Mouse (Mus musculus) myocyte (in vitro differentiated cells): ENCODE results near the gene Cdc42se1. TPM values are rescaled to one million over a fixed set of nuclear protein-coding genes. Genes with fewer than 3 reads are reported as not detected.

Source experiments
- H3K27me3 ChIP-seq: one replicate; pipeline ENCODE4 v1.6.1; 2011; ENCODE audit not compliant: control insufficient read depth, insufficient read depth, insufficient read length
- H3K36me3 ChIP-seq: one replicate; pipeline ENCODE4 v1.6.1; 2011; ENCODE audit not compliant: control insufficient read depth, insufficient read depth
- H3K4me2 ChIP-seq: one replicate; pipeline ENCODE4 v1.6.1; 2011; ENCODE audit warnings: low read depth, control low read depth
- H3K4me3 ChIP-seq: one replicate; pipeline ENCODE4 v1.5.1; 2011; ENCODE audit warnings: mild to moderate bottlenecking, control low read depth, moderate library complexity
- H3K79me2 ChIP-seq: one replicate; pipeline ENCODE4 v1.6.1; 2011; ENCODE audit not compliant: control insufficient read depth, insufficient read depth
- H3ac ChIP-seq: one replicate; pipeline ENCODE4 v1.6.1; 2011; ENCODE audit not compliant: control insufficient read depth, insufficient read length
- CEBPB ChIP-seq: IDR thresholded peaks from 2 replicates; pipeline ENCODE4 v1.6.1; 2011; ENCODE audit warnings: mild to moderate bottlenecking, moderate library complexity; ENCODE audit not compliant: poor library complexity, insufficient read depth, severe bottlenecking
- E2F4 ChIP-seq: IDR thresholded peaks from one replicate; pipeline ENCODE4 v1.6.1; 2011; ENCODE audit warnings: mild to moderate bottlenecking, control low read depth, moderate library complexity; ENCODE audit not compliant: insufficient read depth
- MAX ChIP-seq: IDR thresholded peaks from one replicate; pipeline ENCODE4 v1.6.1; 2011; ENCODE audit warnings: low read depth, mild to moderate bottlenecking, control low read depth
- MYOD1 ChIP-seq, 3 experiments: IDR thresholded peaks; one replicate each; pipeline ENCODE4 v1.6.1; 2011; ENCODE audit warnings: control low read depth in 2 of 3, low read depth in 2 of 3, mild to moderate bottlenecking in 2 of 3, moderate library complexity in 1 of 3; ENCODE audit not compliant: insufficient read length in 2 of 3, control insufficient read depth in 1 of 3
- MYOG ChIP-seq, 3 experiments: IDR thresholded peaks; one replicate each; pipeline ENCODE4 v1.6.1; 2011; ENCODE audit warnings: control low read depth in 2 of 3, low read depth in 2 of 3, mild to moderate bottlenecking in 2 of 3; ENCODE audit not compliant: insufficient read length in 2 of 3, control insufficient read depth in 1 of 3, insufficient read depth in 1 of 3
- POLR2A ChIP-seq: IDR thresholded peaks from one replicate; pipeline ENCODE4 v1.6.1; 2011; ENCODE audit warnings: low read depth, mild to moderate bottlenecking, control low read depth, moderate library complexity; ENCODE audit not compliant: insufficient read length
- POLR2AphosphoS2 ChIP-seq: IDR thresholded peaks from one replicate; pipeline ENCODE4 v1.6.1; 2011; ENCODE audit warnings: low read depth, control low read depth; ENCODE audit not compliant: insufficient read length
- REST ChIP-seq: IDR thresholded peaks from one replicate; pipeline ENCODE4 v1.6.1; 2011; ENCODE audit warnings: mild to moderate bottlenecking, control low read depth, moderate library complexity; ENCODE audit not compliant: insufficient read depth, insufficient read length
- SRF ChIP-seq: IDR thresholded peaks from one replicate; pipeline ENCODE4 v1.6.1; 2011; ENCODE audit warnings: low read depth; ENCODE audit not compliant: control insufficient read depth, insufficient read length
- TCF3 ChIP-seq: IDR thresholded peaks from one replicate; pipeline ENCODE4 v1.6.1; 2011; ENCODE audit warnings: low read depth, control low read depth; ENCODE audit not compliant: insufficient read length
- USF1 ChIP-seq: IDR thresholded peaks from one replicate; pipeline ENCODE4 v1.6.1; 2011; ENCODE audit warnings: low read depth, mild to moderate bottlenecking, control low read depth, moderate library complexity
- polyA plus RNA-seq: library from polyadenylated mRNA; unstranded; fragments of >200 nt; fragmentation: generic; extraction: Trizol; gene quantifications from one replicate; pipeline ENCODE4 v1.2.1, GENCODE M21; 2012; ENCODE audit warnings: missing spikeins

Gene Cdc42se1
- polyA plus RNA-seq, 1 experiment = 61.5 TPM

DNA sequence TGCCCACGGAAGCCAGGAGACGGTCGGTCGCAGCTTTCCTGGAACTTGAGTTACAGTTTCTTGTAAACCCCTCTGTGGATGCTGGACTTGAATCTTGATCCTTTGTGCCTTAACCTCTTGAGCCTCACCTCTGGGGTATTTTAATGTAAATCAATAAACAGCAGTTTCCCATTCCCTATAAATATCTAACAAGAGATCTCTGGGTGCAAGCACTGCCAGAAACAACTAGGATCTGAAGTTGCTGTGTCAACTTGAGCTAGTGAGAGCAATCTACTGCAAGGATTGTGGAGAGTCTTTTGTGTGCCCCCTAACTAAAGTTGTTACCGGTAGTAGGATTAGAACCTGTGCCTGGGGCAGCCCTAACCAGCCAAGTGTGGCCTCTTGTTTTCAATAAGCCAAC, 56.9 kb downstream of the Cdc42se1 start:
- Histone ChIP-seq H3ac (no peak overlapping the region), H3K27me3 (no peaks in the 10 kb centered on the region), H3K4me2 (no peak overlapping the region), H3K79me2 (peaks cover 14% of the 10 kb centered on the region), H3K4me3 (no peak overlapping the region), H3K36me3 (no peaks in the 10 kb centered on the region)
- TF ChIP-seq MYOG (IDR thresholded peaks at IDR 0.05; ENCODE audit: control insufficient read depth in 1 of 3, insufficient read depth in 1 of 3, insufficient read length in 2 of 3, low read depth in 2 of 3) = no peak
- no peak for TF ChIP-seq USF1
- TF ChIP-seq CEBPB = no peak
- no peak for TF ChIP-seq SRF
- TF ChIP-seq MAX = no peak
- no peak for TF ChIP-seq POLR2A
- no peak for TF ChIP-seq REST
- TF ChIP-seq MYOD1 (IDR thresholded peaks at IDR 0.05; ENCODE audit: control insufficient read depth in 1 of 3, insufficient read length in 2 of 3, low read depth in 2 of 3) = no peak
- TF ChIP-seq TCF3 = no peak
- no peak for TF ChIP-seq POLR2AphosphoS2
- TF ChIP-seq E2F4 = no peak

Other genes with a start within 250 kb of the Cdc42se1 start
- 11.5 TPM for gene Zfp687, start 213.3 kb upstream of the Cdc42se1 start, polyA plus RNA-seq
- 338 TPM for gene Psmd4, start 186.1 kb upstream of the Cdc42se1 start, polyA plus RNA-seq
- gene Pip5k1a, start 121.8 kb upstream of the Cdc42se1 start, polyA plus RNA-seq = 27.3 TPM
- 85.6 TPM for gene Vps72, start 117.7 kb upstream of the Cdc42se1 start, polyA plus RNA-seq
- gene Tmod4, start 104.3 kb upstream of the Cdc42se1 start, polyA plus RNA-seq = 2.5 TPM
- 30.6 TPM for gene Scnm1, start 94.7 kb upstream of the Cdc42se1 start, polyA plus RNA-seq
- gene Lysmd1, start 94.6 kb upstream of the Cdc42se1 start, polyA plus RNA-seq = 7.0 TPM
- gene Tnfaip8l2, start 86.4 kb upstream of the Cdc42se1 start, polyA plus RNA-seq = 0.22 TPM
- 29.0 TPM for gene Sema6c, start 68.3 kb upstream of the Cdc42se1 start, polyA plus RNA-seq
- gene Gabpb2, start 10.8 kb upstream of the Cdc42se1 start, polyA plus RNA-seq = 3.3 TPM
- 51.9 TPM for gene Mllt11, start 3.4 kb downstream of the Cdc42se1 start, polyA plus RNA-seq
- gene Gm128, start 12.9 kb downstream of the Cdc42se1 start, polyA plus RNA-seq = 0.04 TPM
- 0.31 TPM for gene Bnipl, start 22.5 kb downstream of the Cdc42se1 start, polyA plus RNA-seq
- gene Mindy1, start 52.6 kb downstream of the Cdc42se1 start, polyA plus RNA-seq = 33.3 TPM
- 43.1 TPM for gene Prune1, start 53.3 kb downstream of the Cdc42se1 start, polyA plus RNA-seq
- gene Anxa9, start 78.4 kb downstream of the Cdc42se1 start, polyA plus RNA-seq = 1.5 TPM
- 116 TPM for gene Cers2, start 86.1 kb downstream of the Cdc42se1 start, polyA plus RNA-seq
- gene Setdb1, start 128.5 kb downstream of the Cdc42se1 start, polyA plus RNA-seq = 11.5 TPM
- not detected for gene 4930558C23Rik, start 174.1 kb downstream of the Cdc42se1 start, polyA plus RNA-seq
- 20.9 TPM for gene Arnt, start 205.7 kb downstream of the Cdc42se1 start, polyA plus RNA-seq